Mouse (Mus musculus) limb, embryonic 14.5 days (tissue): ENCODE results near the gene Lypla2. TPM values are rescaled to one million over a fixed set of nuclear protein-coding genes. Genes with fewer than 3 reads are reported as not detected.
A peak's percentile ranks its signal among the peaks of the same experiment; 100 is the strongest.
"Not testable (repeated sequence)": the region's sequence is repeated elsewhere in the genome, so short reads cannot be mapped to it uniquely, and the experiment has no call there.

Experiments
- ATAC-seq: fragments of 200-750 bp; cut with Nextera tagmentation; 2 replicates; pipeline ENCODE4 v1.8.0; 2017; ENCODE audit warnings: low read depth, moderate number of reproducible peaks, moderate TSS enrichment; ENCODE audit not compliant: low FRiP score
- DNase-seq: peaks from one replicate; pipeline ENCODE4 v3.0.0-alpha.2; 2015; ENCODE audit warnings: low spot score
- H3K27ac ChIP-seq: fragments of 300-500 bp; sonication (generic); replicated peaks from 2 replicates; pipeline ENCODE4 v1.5.1; 2014; ENCODE audit warnings: low read depth, mild to moderate bottlenecking, low read length, moderate library complexity, mixed read lengths
- H3K27me3 ChIP-seq: fragments of 300-500 bp; sonication (generic); 2 replicates; pipeline ENCODE4 v1.6.1; 2014; ENCODE audit warnings: low read length, mixed read lengths; ENCODE audit not compliant: control insufficient read depth, insufficient read depth
- H3K36me3 ChIP-seq: fragments of 300-500 bp; sonication (generic); 2 replicates; pipeline ENCODE4 v1.6.1; 2014; ENCODE audit warnings: mild to moderate bottlenecking, low read length, moderate library complexity, mixed read lengths; ENCODE audit not compliant: control insufficient read depth, insufficient read depth
- H3K4me1 ChIP-seq: fragments of 300-500 bp; sonication (generic); 2 replicates; pipeline ENCODE4 v1.6.1; 2014; ENCODE audit warnings: antibody characterized with exemption, low read length, mixed read lengths; ENCODE audit not compliant: control insufficient read depth, insufficient read depth
- H3K4me2 ChIP-seq: fragments of 300-500 bp; sonication (generic); replicated peaks from 2 replicates; pipeline ENCODE4 v1.6.1; 2014; ENCODE audit warnings: low read depth, mild to moderate bottlenecking, low read length, moderate library complexity; ENCODE audit not compliant: severe bottlenecking
- H3K4me3 ChIP-seq: fragments of 300-500 bp; sonication (generic); replicated peaks from 2 replicates; pipeline ENCODE4 v1.5.1; 2014; ENCODE audit warnings: low read length
- H3K9ac ChIP-seq: fragments of 300-500 bp; sonication (generic); 2 replicates; pipeline ENCODE4 v1.6.1; 2014; ENCODE audit warnings: mild to moderate bottlenecking, low read depth, low read length, moderate library complexity; ENCODE audit not compliant: severe bottlenecking
- H3K9me3 ChIP-seq: fragments of 300-500 bp; sonication (generic); 2 replicates; pipeline ENCODE4 v1.6.1; 2016; ENCODE audit warnings: low read length; ENCODE audit not compliant: control insufficient read depth
- POLR2A ChIP-seq: fragments of 200-500 bp; IDR thresholded peaks from 2 replicates; pipeline ENCODE4 v1.8.0; 2012; ENCODE audit warnings: inconsistent platforms, mild to moderate bottlenecking, moderate library complexity, borderline replicate concordance; ENCODE audit not compliant: insufficient read depth, insufficient read length; ENCODE audit errors: extremely low read depth
- WGBS: fragments of 180-500 bp; shearing (Covaris S2); extraction: QIAGEN DNeasy Blood & Tissue Kit; methylation state at CpG from one replicate; pipeline ENCODE4 v1.1.7; 2014; 5-methylcytosine and 5-hydroxymethylcytosine counted together
- polyA plus RNA-seq, 2 experiments: library from polyadenylated mRNA; depleted of rRNA in 1 of 2; stranded (reverse) in 1 of 2; unstranded in 1 of 2; fragments of >200 nt; fragmentation: Nextera tagmentation in 1 of 2; extraction: Ambion mirVana in 1 of 2; gene quantifications; 2 replicates each; pipeline versions ENCODE4 v1.2.1 to v1.2.3; 2012 to 2014

Gene Lypla2
- polyA plus RNA-seq, 2 experiments, result 105 to 106 TPM

GRCm38 (mm10) chr4:135945706-135946105, 26.7 kb downstream of the Lypla2 start:
- peak overlapping the region; percentile 71; the same call in 1 of the 2 replicates for H3K9ac ChIP-seq
- DNase-seq (no peak), ATAC-seq (no peak)
- peaks cover 9% of the 10 kb centered on the region; the same call in 1 of the 2 replicates for H3K4me1 ChIP-seq
- peak overlapping the region; percentile 49; the same call in 1 of the 2 replicates for H3K27ac ChIP-seq
- H3K27me3 ChIP-seq, result no peaks in the 10 kb centered on the region
- H3K4me3 ChIP-seq, result peak overlapping the region; percentile 79
- WGBS, result 73% methylated on average over 10 of the region's 10 CpGs
- peaks cover 7% of the 10 kb centered on the region; the same call in 1 of the 2 replicates for H3K36me3 ChIP-seq
- peak overlapping the region; percentile 54 for H3K4me2 ChIP-seq
- no peaks in the 10 kb centered on the region for H3K9me3 ChIP-seq
- no peak for TF ChIP-seq POLR2A

GRCm38 (mm10) chr4:135943389-135943788, 29.0 kb downstream of the Lypla2 start:
- Histone ChIP-seq H3K4me3 (no peak overlapping the region), H3K4me2 (no peak overlapping the region), H3K36me3 (peaks cover 17% of the 10 kb centered on the region), H3K4me1 (peaks cover 9% of the 10 kb centered on the region; the same call in 1 of the 2 replicates), H3K27me3 (no peaks in the 10 kb centered on the region), H3K9ac (no peak overlapping the region), H3K9me3 (no peaks in the 10 kb centered on the region), H3K27ac (no peak overlapping the region)
- DNase-seq (no peak), ATAC-seq (no peak)
- WGBS, result 54% methylated on average over 4 of the region's 4 CpGs
- TF ChIP-seq POLR2A, result no peak

GRCm38 (mm10) chr4:135942193-135942592, 30.2 kb downstream of the Lypla2 start:
- DNase-seq (no peak), ATAC-seq (no peak)
- WGBS, result 90% methylated on average over 6 of the region's 6 CpGs
- no peaks in the 10 kb centered on the region for H3K27me3 ChIP-seq
- H3K4me3 ChIP-seq, result no peak overlapping the region
- H3K36me3 ChIP-seq, result peaks cover 27% of the 10 kb centered on the region
- no peak overlapping the region for H3K4me2 ChIP-seq
- H3K9ac ChIP-seq, result no peak overlapping the region
- no peaks in the 10 kb centered on the region for H3K9me3 ChIP-seq
- no peak for TF ChIP-seq POLR2A
- H3K27ac ChIP-seq, result no peak overlapping the region
- peaks cover 3% of the 10 kb centered on the region; the same call in 1 of the 2 replicates for H3K4me1 ChIP-seq

GRCm38 (mm10) chr4:135941026-135941425, 31.4 kb downstream of the Lypla2 start:
- not testable (repeated sequence) for H3K27me3 ChIP-seq, H3K9ac ChIP-seq, DNase-seq, H3K9me3 ChIP-seq, H3K4me2 ChIP-seq, ATAC-seq, H3K27ac ChIP-seq, H3K4me3 ChIP-seq, H3K4me1 ChIP-seq
- 88% methylated on average over 8 of the region's 8 CpGs for WGBS
- peaks cover 32% of the 10 kb centered on the region for H3K36me3 ChIP-seq

GRCm38 (mm10) chr4:135938858-135939257, 33.6 kb downstream of the Lypla2 start:
- Histone ChIP-seq H3K27ac (no peak overlapping the region), H3K4me1 (no peaks in the 10 kb centered on the region), H3K4me2 (no peak overlapping the region), H3K36me3 (peaks cover 40% of the 10 kb centered on the region), H3K27me3 (no peaks in the 10 kb centered on the region), H3K4me3 (no peak overlapping the region), H3K9me3 (no peaks in the 10 kb centered on the region), H3K9ac (no peak overlapping the region)
- no peak for DNase-seq
- no peak for ATAC-seq
- 76% methylated on average over 7 of the region's 7 CpGs for WGBS
- TF ChIP-seq POLR2A, result no peak

- ATAC-seq (no peak), DNase-seq (no peak)
- Histone ChIP-seq H3K9ac (no peak overlapping the region), H3K4me2 (no peak overlapping the region), H3K36me3 (peaks cover 53% of the 10 kb centered on the region), H3K4me3 (no peak overlapping the region), H3K4me1 (no peaks in the 10 kb centered on the region), H3K27ac (no peak overlapping the region), H3K9me3 (no peaks in the 10 kb centered on the region), H3K27me3 (no peaks in the 10 kb centered on the region)
- 79% methylated on average over 5 of the region's 5 CpGs for WGBS
- no peak for TF ChIP-seq POLR2A
Measured at GRCm38 (mm10) chr4:135935502-135935901, 36.9 kb downstream of the Lypla2 start.
